Mouse (Mus musculus): ENCODE results near the gene Secisbp2. TPM values are rescaled to one million over a fixed set of nuclear protein-coding genes. Genes with fewer than 3 reads are reported as not detected.

The Secisbp2 gene
- polyA plus RNA-seq, 1 experiment: 27.2 TPM

- H3K4me1 ChIP-seq (ENCODE audit: control insufficient read depth, insufficient read depth, low read length): peaks cover 1% of the 10 kb centered on the region; the same call in 1 of the 2 replicates
- H3K4me3 ChIP-seq (replicated peaks; ENCODE audit: control insufficient read depth, low read depth, low read length): no peak overlapping the region
- TF ChIP-seq CTCF (IDR thresholded peaks at IDR 0.05; ENCODE audit: control insufficient read depth, insufficient read depth, low read length) (no peak), POLR2A (IDR thresholded peaks at IDR 0.05; ENCODE audit: borderline replicate concordance, control insufficient read depth, low read depth, low read length) (no peak)
- no peak overlapping the region for H3K27ac ChIP-seq (ENCODE audit: control insufficient read depth, insufficient read depth, low read depth, low read length, poor library complexity)
- WGBS: 79% methylated on average over 5 of the region's 5 CpGs
Observed at GRCm38 (mm10) chr13:51723114-51723513, 71.6 kb downstream of the Secisbp2 start.

GRCm38 (mm10) chr13:51724566-51724965 is 73.1 kb downstream of the Secisbp2 start:
- TF ChIP-seq CTCF (IDR thresholded peaks at IDR 0.05; ENCODE audit: control insufficient read depth, insufficient read depth, low read length) (no peak), POLR2A (IDR thresholded peaks at IDR 0.05; ENCODE audit: borderline replicate concordance, control insufficient read depth, low read depth, low read length) (no peak)
- 83% methylated on average over 6 of the region's 6 CpGs for WGBS
- H3K27ac ChIP-seq (ENCODE audit: control insufficient read depth, insufficient read depth, low read depth, low read length, poor library complexity): no peak overlapping the region
- no peak overlapping the region for H3K4me3 ChIP-seq (replicated peaks; ENCODE audit: control insufficient read depth, low read depth, low read length)
- peaks cover 1% of the 10 kb centered on the region; the same call in 1 of the 2 replicates for H3K4me1 ChIP-seq (ENCODE audit: control insufficient read depth, insufficient read depth, low read length)

- Histone ChIP-seq H3K4me1 (ENCODE audit: control insufficient read depth, insufficient read depth, low read length) (peaks cover 1% of the 10 kb centered on the region; the same call in 1 of the 2 replicates), H3K27ac (ENCODE audit: control insufficient read depth, insufficient read depth, low read depth, low read length, poor library complexity) (no peak overlapping the region; the same call in 1 of the 2 replicates), H3K4me3 (replicated peaks; ENCODE audit: control insufficient read depth, low read depth, low read length) (no peak overlapping the region)
- 86% methylated on average over 7 of the region's 7 CpGs for WGBS
- TF ChIP-seq POLR2A (IDR thresholded peaks at IDR 0.05; ENCODE audit: borderline replicate concordance, control insufficient read depth, low read depth, low read length) (no peak), CTCF (IDR thresholded peaks at IDR 0.05; ENCODE audit: control insufficient read depth, insufficient read depth, low read length) (no peak)
Observed at GRCm38 (mm10) chr13:51725446-51725845, 73.9 kb downstream of the Secisbp2 start.

DNA sequence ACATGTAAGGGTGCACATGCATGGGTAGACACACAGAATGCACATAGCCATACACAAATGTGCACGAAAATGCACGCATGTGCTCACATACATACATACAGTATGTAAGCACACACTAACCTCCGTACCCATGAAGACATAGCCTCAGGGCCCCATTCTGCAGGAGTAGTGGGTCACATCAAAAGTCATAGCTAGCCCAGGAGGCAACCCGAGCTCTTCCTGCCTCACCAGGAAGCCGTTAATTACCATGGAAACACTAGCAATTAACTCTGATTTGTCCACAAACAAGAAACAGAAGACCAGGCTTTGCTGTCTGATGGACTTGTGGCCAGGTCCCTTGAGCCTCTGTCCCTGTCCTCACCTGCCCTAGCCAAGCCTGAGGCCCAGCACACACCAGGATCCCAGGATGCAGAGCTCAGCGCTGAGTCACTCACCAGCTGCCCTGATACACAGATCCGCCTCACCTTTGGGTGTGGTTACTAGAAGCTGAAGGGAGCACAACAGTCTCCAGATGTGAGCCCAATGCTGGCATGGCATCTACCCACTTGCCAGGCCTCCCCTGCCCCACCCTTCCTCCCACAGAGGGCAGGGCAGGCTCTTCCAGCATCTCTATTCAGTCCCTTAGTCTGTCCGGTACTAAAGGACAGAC is 74.6 kb downstream of the Secisbp2 start:
- whole genome bisulfite sequencing: 62% methylated on average over 8 of the region's 8 CpGs
- no peak overlapping the region for H3K27ac ChIP-seq (ENCODE audit: control insufficient read depth, insufficient read depth, low read depth, low read length, poor library complexity)
- peaks cover 2% of the 10 kb centered on the region; the same call in 1 of the 2 replicates for H3K4me1 ChIP-seq (ENCODE audit: control insufficient read depth, insufficient read depth, low read length)
- no peak overlapping the region for H3K4me3 ChIP-seq (replicated peaks; ENCODE audit: control insufficient read depth, low read depth, low read length)
- TF ChIP-seq CTCF (IDR thresholded peaks at IDR 0.05; ENCODE audit: control insufficient read depth, insufficient read depth, low read length) (no peak), POLR2A (IDR thresholded peaks at IDR 0.05; ENCODE audit: borderline replicate concordance, control insufficient read depth, low read depth, low read length) (no peak)

DNA sequence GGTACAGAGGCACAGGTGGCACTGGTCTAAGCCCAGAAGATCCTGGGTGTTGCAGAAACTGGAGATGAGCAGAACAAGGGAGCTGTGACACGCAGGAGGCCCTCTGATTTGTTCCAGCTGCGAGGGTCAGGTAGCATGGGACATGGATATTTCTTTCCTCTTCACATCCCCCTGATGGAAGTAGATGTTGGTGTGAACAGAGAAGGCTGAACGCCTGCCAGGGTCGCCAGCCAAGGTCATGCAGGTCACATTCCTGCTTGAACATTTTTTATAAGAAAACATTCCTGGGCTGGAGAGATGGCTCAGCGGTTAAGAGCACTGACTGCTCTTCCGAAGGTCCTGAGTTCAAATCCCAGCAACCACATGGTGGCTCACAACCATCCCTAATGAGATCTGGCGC is 75.9 kb downstream of the Secisbp2 start:
- Histone ChIP-seq H3K4me1 (ENCODE audit: control insufficient read depth, insufficient read depth, low read length) (peaks cover 3% of the 10 kb centered on the region; the same call in 1 of the 2 replicates), H3K4me3 (replicated peaks; ENCODE audit: control insufficient read depth, low read depth, low read length) (no peak overlapping the region), H3K27ac (ENCODE audit: control insufficient read depth, insufficient read depth, low read depth, low read length, poor library complexity) (no peak overlapping the region)
- TF ChIP-seq CTCF (IDR thresholded peaks at IDR 0.05; ENCODE audit: control insufficient read depth, insufficient read depth, low read length): no peak
- no peak for TF ChIP-seq POLR2A (IDR thresholded peaks at IDR 0.05; ENCODE audit: borderline replicate concordance, control insufficient read depth, low read depth, low read length)
- WGBS: 89% methylated on average over 7 of the region's 7 CpGs

- no peak overlapping the region for H3K4me3 ChIP-seq (replicated peaks; ENCODE audit: control insufficient read depth, low read depth, low read length)
- H3K27ac ChIP-seq (ENCODE audit: control insufficient read depth, insufficient read depth, low read depth, low read length, poor library complexity): no peak overlapping the region
- peaks cover 8% of the 10 kb centered on the region for H3K4me1 ChIP-seq (ENCODE audit: control insufficient read depth, insufficient read depth, low read length)
- 57% methylated on average over 4 of the region's 4 CpGs for WGBS
- no peak for TF ChIP-seq POLR2A (IDR thresholded peaks at IDR 0.05; ENCODE audit: borderline replicate concordance, control insufficient read depth, low read depth, low read length)
- TF ChIP-seq CTCF (IDR thresholded peaks at IDR 0.05; ENCODE audit: control insufficient read depth, insufficient read depth, low read length): peak; percentile 49; the same call in 1 of the 2 replicates
Observed at GRCm38 (mm10) chr13:51729887-51730361, 78.4 kb downstream of the Secisbp2 start.

DNA sequence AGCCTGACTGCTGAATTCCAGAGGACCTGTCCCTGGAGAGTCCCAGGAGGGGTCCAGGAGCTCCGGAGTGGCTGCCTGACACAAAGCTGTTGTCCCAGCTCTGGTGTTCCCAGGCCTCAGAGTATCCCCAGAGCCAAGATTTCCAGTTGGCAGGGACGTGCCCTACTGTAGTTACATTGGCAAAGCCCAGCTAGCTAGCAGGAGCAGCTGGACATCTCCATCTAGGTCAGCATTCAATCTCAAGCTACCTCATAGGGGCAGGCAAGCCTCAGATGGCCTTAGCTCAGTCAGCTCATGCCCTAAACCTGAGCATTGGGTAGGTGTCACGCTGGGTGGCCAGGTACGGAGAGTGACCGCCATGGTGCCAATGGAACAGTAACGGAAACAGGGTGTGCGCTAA is 80.0 kb downstream of the Secisbp2 start:
- Histone ChIP-seq H3K4me3 (replicated peaks; ENCODE audit: control insufficient read depth, low read depth, low read length) (no peak overlapping the region), H3K27ac (ENCODE audit: control insufficient read depth, insufficient read depth, low read depth, low read length, poor library complexity) (no peak overlapping the region), H3K4me1 (ENCODE audit: control insufficient read depth, insufficient read depth, low read length) (peaks cover 19% of the 10 kb centered on the region)
- no peak for TF ChIP-seq POLR2A (IDR thresholded peaks at IDR 0.05; ENCODE audit: borderline replicate concordance, control insufficient read depth, low read depth, low read length)
- TF ChIP-seq CTCF (IDR thresholded peaks at IDR 0.05; ENCODE audit: control insufficient read depth, insufficient read depth, low read length): no peak
- WGBS: 85% methylated on average over 7 of the region's 7 CpGs

DNA sequence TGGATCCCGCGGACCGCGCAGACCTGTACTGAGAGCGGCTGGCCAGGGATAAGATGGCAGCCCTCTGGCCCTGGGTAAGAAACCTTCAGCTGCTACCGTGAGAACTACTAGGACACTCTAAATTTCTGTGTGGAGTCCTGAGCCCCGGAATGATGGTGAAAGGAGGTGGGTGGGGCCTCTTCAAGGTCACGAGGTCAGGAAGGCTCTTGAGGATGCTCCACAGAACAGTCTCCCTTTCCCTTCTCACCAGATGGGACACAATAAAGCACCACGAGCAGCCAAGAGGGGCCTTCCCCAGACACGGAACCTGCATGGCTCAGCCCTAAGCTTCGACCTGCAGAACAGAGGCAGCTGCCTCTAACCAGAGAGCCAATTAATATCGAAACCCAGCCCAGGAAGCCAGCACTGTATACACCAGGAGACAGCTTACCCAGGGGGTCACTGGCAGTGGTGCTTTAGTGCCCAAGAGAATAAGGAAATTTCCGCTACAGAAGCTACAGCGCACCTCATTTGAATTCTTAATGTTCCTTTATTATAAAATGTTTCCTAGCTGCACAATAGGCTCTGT is 80.7 kb downstream of the Secisbp2 start:
- Histone ChIP-seq H3K4me1 (ENCODE audit: control insufficient read depth, insufficient read depth, low read length) (peaks cover 22% of the 10 kb centered on the region), H3K27ac (ENCODE audit: control insufficient read depth, insufficient read depth, low read depth, low read length, poor library complexity) (no peak overlapping the region), H3K4me3 (replicated peaks; ENCODE audit: control insufficient read depth, low read depth, low read length) (no peak overlapping the region)
- no peak for TF ChIP-seq POLR2A (IDR thresholded peaks at IDR 0.05; ENCODE audit: borderline replicate concordance, control insufficient read depth, low read depth, low read length)
- TF ChIP-seq CTCF (IDR thresholded peaks at IDR 0.05; ENCODE audit: control insufficient read depth, insufficient read depth, low read length): no peak
- WGBS: 79% methylated on average over 14 of the region's 14 CpGs

Other genes starting within 250 kb of the Secisbp2 start
- 1.7 and 3.9 TPM in 2 replicates for gene S1pr3, start 243.1 kb upstream of the Secisbp2 start, polyA plus RNA-seq (2011; ENCODE audit: insufficient read depth, insufficient read length, low replicate concordance, missing spikeins)
- not detected in 2 replicates for gene Shc3, start 82.3 kb upstream of the Secisbp2 start, polyA plus RNA-seq (2011; ENCODE audit: insufficient read depth, insufficient read length, low replicate concordance, missing spikeins)
- gene Cks2, start 6.5 kb upstream of the Secisbp2 start, polyA plus RNA-seq (2011; ENCODE audit: insufficient read depth, insufficient read length, low replicate concordance, missing spikeins): 258 and 286 TPM in 2 replicates
- 9.3 and 23.0 TPM in 2 replicates for gene Sema4d, start 142.1 kb downstream of the Secisbp2 start, polyA plus RNA-seq (2011; ENCODE audit: insufficient read depth, insufficient read length, low replicate concordance, missing spikeins)
- 9.2 and 23.5 TPM in 2 replicates for gene Gadd45g, start 195.0 kb downstream of the Secisbp2 start, polyA plus RNA-seq (2011; ENCODE audit: insufficient read depth, insufficient read length, low replicate concordance, missing spikeins)